Mouse (Mus musculus): ENCODE results near the gene Tmem273. TPM values are rescaled to one million over a fixed set of nuclear protein-coding genes. Genes with fewer than 3 reads are reported as not detected.
A peak's percentile ranks its signal among the peaks of the same experiment; 100 is the strongest.

Gene Tmem273
- polyA plus RNA-seq (2015; fragmentation: Nextera tagmentation; extraction: Ambion mirVana), result 0.73 and 1.1 TPM in 2 replicates

- no peaks in the 10 kb centered on the region for H3K27me3 ChIP-seq
- H3K4me1 ChIP-seq (replicated peaks), result peaks cover 12% of the 10 kb centered on the region
- no peak for ATAC-seq (replicated peaks; ENCODE audit: insufficient number of reproducible peaks, insufficient read depth, low FRiP score, low read depth)
- no peaks in the 10 kb centered on the region for H3K9me3 ChIP-seq (replicated peaks)
- no peaks in the 10 kb centered on the region for H3K36me3 ChIP-seq
- no peak within 1 kb of the TSS for H3K4me2 ChIP-seq
- H3K4me3 ChIP-seq, result no peak within 1 kb of the TSS
- H3K9ac ChIP-seq, result no peak within 1 kb of the TSS
- WGBS, result 69% methylated on average over 3 of the region's 3 CpGs
- H3K27ac ChIP-seq, result no peak within 1 kb of the TSS
These were observed at the start of gene Tmem273 for GRCm38 (mm10) chr14:32785556-32786130. Gene Tmem273 (plus strand): TSS chr14:32785963.

GRCm38 (mm10) chr14:32736561-32736960 is 49.2 kb upstream of the Tmem273 start:
- Histone ChIP-seq H3K9ac (no peak overlapping the region), H3K27ac (no peak overlapping the region), H3K9me3 (replicated peaks) (no peaks in the 10 kb centered on the region), H3K4me3 (no peak overlapping the region), H3K27me3 (no peaks in the 10 kb centered on the region), H3K4me1 (replicated peaks) (no peaks in the 10 kb centered on the region), H3K36me3 (no peaks in the 10 kb centered on the region), H3K4me2 (no peak overlapping the region)
- 86% methylated on average over 6 of the region's 6 CpGs for WGBS
- no peak for ATAC-seq (replicated peaks; ENCODE audit: insufficient number of reproducible peaks, insufficient read depth, low FRiP score, low read depth)

DNA sequence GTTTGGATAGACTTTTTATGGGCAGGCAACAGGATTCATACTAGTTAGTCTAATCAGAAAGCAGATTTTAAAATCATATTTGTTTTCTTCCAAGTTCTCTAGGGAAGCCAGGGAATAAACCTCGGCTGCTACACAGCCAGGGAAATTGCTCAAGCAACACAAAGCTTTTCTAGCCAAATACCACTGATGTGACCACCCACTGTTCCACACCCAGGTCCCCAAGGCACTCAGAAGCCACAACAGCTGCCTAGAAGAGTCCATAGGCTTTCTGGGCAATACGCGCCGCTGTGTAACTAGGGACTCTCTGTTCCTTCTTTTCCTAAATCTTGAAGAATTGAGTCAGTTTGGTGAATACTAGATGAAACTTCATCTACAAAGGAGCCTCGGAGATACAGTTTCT is 47.2 kb upstream of the Tmem273 start:
- H3K9me3 ChIP-seq (replicated peaks), result no peaks in the 10 kb centered on the region
- no peak overlapping the region for H3K27ac ChIP-seq
- no peaks in the 10 kb centered on the region for H3K27me3 ChIP-seq
- WGBS, result 87% methylated on average over 5 of the region's 5 CpGs
- no peak for ATAC-seq (replicated peaks; ENCODE audit: insufficient number of reproducible peaks, insufficient read depth, low FRiP score, low read depth)
- H3K4me2 ChIP-seq, result no peak overlapping the region
- no peak overlapping the region for H3K9ac ChIP-seq
- H3K4me1 ChIP-seq (replicated peaks), result no peaks in the 10 kb centered on the region
- H3K4me3 ChIP-seq, result no peak overlapping the region
- H3K36me3 ChIP-seq, result no peaks in the 10 kb centered on the region

DNA sequence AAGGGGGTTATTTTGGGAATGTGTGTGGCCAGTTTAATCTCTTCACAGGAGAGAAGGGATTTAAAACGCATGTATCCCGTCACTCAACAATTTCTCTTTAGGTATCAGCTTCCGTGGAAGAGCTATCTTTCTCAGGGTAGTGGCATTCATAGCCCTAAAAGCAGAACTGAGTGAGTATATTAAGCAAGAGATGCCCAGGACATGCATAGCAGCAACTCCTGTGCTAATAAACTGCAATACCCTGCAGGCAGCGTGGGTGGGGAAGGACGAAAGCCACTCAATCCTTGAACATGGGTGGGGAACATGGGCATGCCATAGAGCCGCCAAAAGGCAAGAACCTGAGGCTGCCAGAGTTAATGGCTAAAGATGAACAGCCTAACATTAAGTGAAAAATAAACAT is 37.2 kb upstream of the Tmem273 start:
- Histone ChIP-seq H3K4me2 (0 out of 2 replicates have a peak overlapping the region, but pooled peaks have one; percentile 12), H3K9ac (no peak overlapping the region), H3K4me3 (no peak overlapping the region), H3K4me1 (replicated peaks) (peaks cover 19% of the 10 kb centered on the region), H3K27me3 (no peaks in the 10 kb centered on the region), H3K9me3 (replicated peaks) (no peaks in the 10 kb centered on the region), H3K27ac (peak overlapping the region; percentile 14; the same call in 1 of the 2 replicates), H3K36me3 (no peaks in the 10 kb centered on the region)
- WGBS, result 39% methylated on average over 6 of the region's 6 CpGs
- no peak for ATAC-seq (replicated peaks; ENCODE audit: insufficient number of reproducible peaks, insufficient read depth, low FRiP score, low read depth)

- no peak overlapping the region for H3K9ac ChIP-seq
- no peak for ATAC-seq (replicated peaks; ENCODE audit: insufficient number of reproducible peaks, insufficient read depth, low FRiP score, low read depth)
- no peaks in the 10 kb centered on the region for H3K9me3 ChIP-seq (replicated peaks)
- 81% methylated on average over 6 of the region's 6 CpGs for WGBS
- peaks cover 19% of the 10 kb centered on the region for H3K4me1 ChIP-seq (replicated peaks)
- H3K36me3 ChIP-seq, result no peaks in the 10 kb centered on the region
- no peak overlapping the region for H3K27ac ChIP-seq
- H3K4me3 ChIP-seq, result no peak overlapping the region
- H3K4me2 ChIP-seq, result no peak overlapping the region
- H3K27me3 ChIP-seq, result no peaks in the 10 kb centered on the region
These were observed 35.0 kb upstream of the Tmem273 start for GRCm38 (mm10) chr14:32750727-32751126.

DNA sequence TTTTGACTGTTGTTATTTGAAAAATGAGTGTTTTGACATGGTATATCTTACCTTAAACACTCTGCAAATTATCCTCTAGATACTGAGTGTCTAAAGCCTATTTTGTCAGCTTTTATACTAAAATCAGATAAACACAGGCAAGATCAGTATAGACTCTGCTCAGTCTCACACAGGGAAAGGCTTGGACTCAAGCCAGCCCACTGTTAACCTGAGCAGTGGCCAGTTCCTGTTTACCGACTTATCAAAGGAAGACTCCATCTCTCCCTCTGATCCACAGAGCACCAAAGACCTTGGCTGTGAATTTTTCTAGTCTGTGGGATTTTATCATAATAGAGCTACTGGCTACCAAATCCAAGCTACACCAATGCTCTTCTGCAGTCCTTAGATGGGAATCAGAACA is 31.5 kb upstream of the Tmem273 start:
- WGBS, result 25% methylated on average over 1 of the region's 1 CpGs
- Histone ChIP-seq H3K9me3 (replicated peaks) (no peaks in the 10 kb centered on the region), H3K27me3 (no peaks in the 10 kb centered on the region), H3K9ac (no peak overlapping the region), H3K4me2 (no peak overlapping the region), H3K27ac (no peak overlapping the region), H3K4me1 (replicated peaks) (0 out of 2 replicates have a peak, but pooled peaks cover 9% of the 10 kb centered on the region), H3K36me3 (no peaks in the 10 kb centered on the region), H3K4me3 (no peak overlapping the region)
- no peak for ATAC-seq (replicated peaks; ENCODE audit: insufficient number of reproducible peaks, insufficient read depth, low FRiP score, low read depth)

GRCm38 (mm10) chr14:32762177-32762576 is 23.6 kb upstream of the Tmem273 start:
- Histone ChIP-seq H3K27me3 (no peaks in the 10 kb centered on the region), H3K4me3 (no peak overlapping the region), H3K36me3 (no peaks in the 10 kb centered on the region), H3K4me1 (replicated peaks) (no peaks in the 10 kb centered on the region), H3K9me3 (replicated peaks) (no peaks in the 10 kb centered on the region), H3K27ac (no peak overlapping the region), H3K4me2 (no peak overlapping the region), H3K9ac (no peak overlapping the region)
- ATAC-seq (replicated peaks; ENCODE audit: insufficient number of reproducible peaks, insufficient read depth, low FRiP score, low read depth), result no peak
- 81% methylated on average over 1 of the region's 1 CpGs for WGBS

DNA sequence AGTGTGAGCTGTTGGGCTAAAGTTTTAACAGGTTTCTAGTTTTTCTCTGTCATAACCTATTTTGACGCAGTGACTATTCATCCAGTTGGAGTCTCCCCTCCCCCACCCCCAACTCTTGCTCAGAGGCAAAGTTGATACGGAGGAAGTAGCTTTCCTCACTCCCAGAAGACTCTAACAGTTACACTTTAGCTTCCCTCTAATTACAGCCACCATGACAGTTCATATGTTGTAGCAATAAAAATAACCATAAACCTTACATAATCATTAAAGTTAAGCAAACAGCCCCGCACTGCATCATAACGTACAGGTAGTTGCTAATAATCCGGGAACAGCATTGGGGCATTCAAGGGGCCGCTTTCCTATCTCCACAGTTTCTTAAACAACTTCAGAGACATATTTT is 15.2 kb upstream of the Tmem273 start:
- Histone ChIP-seq H3K4me3 (no peak overlapping the region), H3K9me3 (replicated peaks) (no peaks in the 10 kb centered on the region), H3K36me3 (no peaks in the 10 kb centered on the region), H3K4me2 (no peak overlapping the region), H3K27me3 (no peaks in the 10 kb centered on the region), H3K4me1 (replicated peaks) (no peaks in the 10 kb centered on the region), H3K9ac (no peak overlapping the region), H3K27ac (no peak overlapping the region)
- 74% methylated on average over 6 of the region's 6 CpGs for WGBS
- no peak for ATAC-seq (replicated peaks; ENCODE audit: insufficient number of reproducible peaks, insufficient read depth, low FRiP score, low read depth)

DNA sequence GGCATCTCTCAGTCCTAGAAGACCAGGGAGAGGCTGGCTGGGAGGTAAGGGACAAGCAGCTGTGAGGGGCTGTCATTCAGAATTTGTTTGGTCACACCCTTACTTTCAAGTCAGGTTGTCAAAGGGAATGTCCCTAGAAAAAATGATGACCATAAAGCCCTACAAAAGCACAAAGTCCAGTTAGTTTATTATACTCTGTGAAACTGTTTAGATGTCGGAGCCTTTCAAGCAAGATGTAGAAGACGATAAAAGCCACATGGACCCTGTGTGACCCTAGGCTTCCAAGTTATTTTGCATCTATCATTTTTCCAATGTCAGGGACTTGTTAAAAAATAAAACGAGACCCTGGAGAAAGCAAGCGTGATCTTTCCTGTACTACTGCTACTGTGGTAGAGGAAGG is 13.7 kb upstream of the Tmem273 start:
- no peak for ATAC-seq (replicated peaks; ENCODE audit: insufficient number of reproducible peaks, insufficient read depth, low FRiP score, low read depth)
- H3K36me3 ChIP-seq, result no peaks in the 10 kb centered on the region
- H3K9ac ChIP-seq, result no peak overlapping the region
- H3K4me1 ChIP-seq (replicated peaks), result no peaks in the 10 kb centered on the region
- H3K27ac ChIP-seq, result no peak overlapping the region
- no peaks in the 10 kb centered on the region for H3K9me3 ChIP-seq (replicated peaks)
- H3K4me3 ChIP-seq, result no peak overlapping the region
- 80% methylated on average over 4 of the region's 4 CpGs for WGBS
- no peak overlapping the region for H3K4me2 ChIP-seq
- no peaks in the 10 kb centered on the region for H3K27me3 ChIP-seq

- 49% methylated on average over 3 of the region's 3 CpGs for WGBS
- Histone ChIP-seq H3K27ac (no peak overlapping the region), H3K9ac (no peak overlapping the region), H3K27me3 (no peaks in the 10 kb centered on the region), H3K36me3 (no peaks in the 10 kb centered on the region), H3K4me2 (no peak overlapping the region), H3K9me3 (replicated peaks) (no peaks in the 10 kb centered on the region), H3K4me1 (replicated peaks) (no peaks in the 10 kb centered on the region), H3K4me3 (no peak overlapping the region)
- no peak for ATAC-seq (replicated peaks; ENCODE audit: insufficient number of reproducible peaks, insufficient read depth, low FRiP score, low read depth)
These were observed 13.0 kb upstream of the Tmem273 start for GRCm38 (mm10) chr14:32772791-32773190.

GRCm38 (mm10) chr14:32773456-32773855 is 12.3 kb upstream of the Tmem273 start:
- no peaks in the 10 kb centered on the region for H3K9me3 ChIP-seq (replicated peaks)
- ATAC-seq (replicated peaks; ENCODE audit: insufficient number of reproducible peaks, insufficient read depth, low FRiP score, low read depth), result no peak
- no peaks in the 10 kb centered on the region for H3K36me3 ChIP-seq
- H3K9ac ChIP-seq, result no peak overlapping the region
- H3K4me1 ChIP-seq (replicated peaks), result no peaks in the 10 kb centered on the region
- 80% methylated on average over 3 of the region's 3 CpGs for WGBS
- no peak overlapping the region for H3K4me2 ChIP-seq
- no peak overlapping the region for H3K27ac ChIP-seq
- no peak overlapping the region for H3K4me3 ChIP-seq
- H3K27me3 ChIP-seq, result no peaks in the 10 kb centered on the region

- WGBS, result 85% methylated on average over 7 of the region's 7 CpGs
- H3K9ac ChIP-seq, result no peak overlapping the region
- no peak overlapping the region for H3K4me2 ChIP-seq
- H3K27ac ChIP-seq, result no peak overlapping the region
- H3K9me3 ChIP-seq (replicated peaks), result no peaks in the 10 kb centered on the region
- H3K4me1 ChIP-seq (replicated peaks), result no peaks in the 10 kb centered on the region
- H3K27me3 ChIP-seq, result no peaks in the 10 kb centered on the region
- H3K4me3 ChIP-seq, result no peak overlapping the region
- no peak for ATAC-seq (replicated peaks; ENCODE audit: insufficient number of reproducible peaks, insufficient read depth, low FRiP score, low read depth)
- no peaks in the 10 kb centered on the region for H3K36me3 ChIP-seq
These were observed 9.7 kb upstream of the Tmem273 start for GRCm38 (mm10) chr14:32776077-32776476.

Measured in heart, embryonic 15.5 days (tissue).